15 mouse cellular contexts compared by ENCODE assay signal in the genomic region with DNA sequence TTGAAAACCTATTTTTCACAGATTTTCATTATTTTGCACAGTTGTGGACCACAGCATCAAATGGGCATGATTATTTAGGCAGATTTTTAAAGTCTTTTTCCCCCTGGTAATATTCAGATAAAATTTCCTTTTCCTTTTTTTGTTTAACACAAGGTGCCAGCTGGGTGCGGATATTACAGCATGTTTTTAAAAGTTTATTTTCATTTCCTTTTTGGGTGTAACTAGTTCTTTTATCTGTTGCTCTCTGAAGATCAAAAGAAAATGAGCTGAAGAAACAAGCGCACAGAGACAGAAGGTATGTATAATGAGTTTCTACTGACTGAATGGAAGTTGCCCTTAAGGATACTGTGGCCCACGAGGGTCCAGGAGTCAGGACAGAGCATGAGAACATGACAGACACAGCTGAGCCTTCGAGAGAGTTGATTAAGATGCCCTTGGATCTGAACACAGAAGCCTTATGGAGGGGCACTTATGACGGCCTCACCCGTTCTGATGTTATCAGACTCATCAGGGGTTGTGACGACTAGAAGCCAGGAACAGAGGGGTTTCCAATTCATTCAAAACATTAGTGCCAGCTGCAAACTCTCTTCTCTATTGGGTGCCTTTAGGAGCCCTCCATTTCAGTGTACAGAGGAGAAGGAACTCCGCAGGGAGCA. TPM values are rescaled to one million over a fixed set of nuclear protein-coding genes. Genes with fewer than 3 reads are reported as not detected.
DNase-seq lines count a peak whose midpoint lies in the region; ATAC-seq and TF ChIP-seq lines count a peak whose summit lies in the region.
"Had no signal": no experiment of that assay in that cellular context is flagged by ENCODE, and none has a peak within 500 bp of the region (broad histone marks: within the 10 kb centered on the region; RNA-seq: fewer than 3 reads in every experiment).

No protein-coding gene starts in this region.

- H3K9ac ChIP-seq in lung, embryonic 15.5 days: no peak overlapping the region
- no peak overlapping the region for H3K9ac ChIP-seq in intestine, postnatal 0 days (ENCODE audit: low read depth, low read length)

- H3K4me1 ChIP-seq in lung, embryonic 15.5 days: peaks cover 15% of the 10 kb centered on the region
- peaks cover 6% of the 10 kb centered on the region; the same call in 1 of the 2 replicates for H3K4me1 ChIP-seq in lung, adult 2 months (ENCODE audit: control insufficient read depth, insufficient read depth, low read length)
- H3K4me1 ChIP-seq in intestine, postnatal 0 days (replicated peaks; ENCODE audit: control insufficient read depth, insufficient read depth, low read length): no peaks in the 10 kb centered on the region

- TF ChIP-seq CTCF in lung, adult 2 months (IDR thresholded peaks at IDR 0.05; ENCODE audit: insufficient read depth, low read length): no peak
- no peak for TF ChIP-seq CTCF in intestine, postnatal 0 days (IDR thresholded peaks at IDR 0.05; ENCODE audit: low read depth)

- DNase-seq in heart, adult 11 months: peak; percentile 71
- no peak for DNase-seq in heart, postnatal 14 days
- DNase-seq in lung, adult 2 months: no peak
- DNase-seq in naive thymus-derived CD4-positive, alpha-beta T cell, adult 2 months (ENCODE audit: low read depth): peak; percentile 90
- no peak for DNase-seq in adrenal gland, postnatal 4 days (ENCODE audit: low spot score in 2 of 2)
- DNase-seq: kidney, adult 8-10 months; liver; spleen, adult 18-20 months had no signal

- H3K27ac ChIP-seq in lung, embryonic 15.5 days: peak overlapping the region; percentile 76
- H3K27ac ChIP-seq in intestine, postnatal 0 days (ENCODE audit: low read depth, low read length): no peak overlapping the region

- WGBS in lung, embryonic 15.5 days: 47% methylated on average over 8 of the region's 8 CpGs
- 47% methylated on average over 8 of the region's 8 CpGs for WGBS in lung, adult 2 months
- WGBS in intestine, postnatal 0 days: 68% methylated on average over 8 of the region's 8 CpGs

- no peaks in the 10 kb centered on the region for H3K27me3 ChIP-seq in lung, embryonic 15.5 days
- no peaks in the 10 kb centered on the region for H3K27me3 ChIP-seq in intestine, postnatal 0 days (replicated peaks; ENCODE audit: control insufficient read depth, insufficient read depth, low read length)

- H3K4me2 ChIP-seq in lung, embryonic 15.5 days: no peak overlapping the region
- no peak overlapping the region for H3K4me2 ChIP-seq in intestine, postnatal 0 days (replicated peaks; ENCODE audit: low read depth)
- H3K4me2 ChIP-seq: heart, embryonic 11.5 days had no signal

- TF ChIP-seq POLR2A in lung, adult 2 months (IDR thresholded peaks at IDR 0.05; ENCODE audit: borderline replicate concordance, extremely low read depth, low read depth, low read length): no peak

- no peaks in the 10 kb centered on the region for H3K36me3 ChIP-seq in lung, embryonic 15.5 days
- H3K36me3 ChIP-seq in intestine, postnatal 0 days (ENCODE audit: control insufficient read depth, insufficient read depth): no peaks in the 10 kb centered on the region

- intact Hi-C loops in heart, postnatal 14 days (cut with DNase I): no loop called here

- no peaks in the 10 kb centered on the region for H3K9me3 ChIP-seq in lung, embryonic 15.5 days
- H3K9me3 ChIP-seq in intestine, postnatal 0 days (ENCODE audit: control insufficient read depth): no peaks in the 10 kb centered on the region

- ATAC-seq in lung, embryonic 15.5 days (ENCODE audit: borderline replicate concordance, extremely low read depth, low FRiP score, low TSS enrichment): no peak
- peak; percentile 59 for ATAC-seq in activated CD4-positive, CD25-positive, alpha-beta regulatory T cell, adult 4 months
- ATAC-seq in intestine, postnatal 0 days: no peak

- H3K4me3 ChIP-seq in lung, embryonic 15.5 days: no peak overlapping the region
- H3K4me3 ChIP-seq in lung, adult 2 months (replicated peaks; ENCODE audit: extremely low read depth, low read depth, low read length): no peak overlapping the region
- no peak overlapping the region for H3K4me3 ChIP-seq in intestine, postnatal 0 days (ENCODE audit: low read depth, low read length)
- H3K4me3 ChIP-seq: erythroblast, embryonic 14.5 days had no signal

RNA-seq across cellular contexts. Expression of gene Dapl1, which starts 14.7 kb away (rescaled TPM):
- total RNA-seq in heart, postnatal 14 days (2021): not detected
- polyA plus RNA-seq in lung, embryonic 15.5 days (2015; fragmentation: Nextera tagmentation; extraction: Ambion mirVana): 4.3 and 4.6 TPM in 2 replicates
- 0.25 and 2.7 TPM in 2 replicates for polyA plus RNA-seq in lung, adult 2 months (2012; rRNA removed)
- 10 to 100 TPM; 11.2 to 20.6 TPM for polyA plus RNA-seq in activated CD4-positive, CD25-positive, alpha-beta regulatory T cell, adult 4 months (2017; shearing (Covaris generic))
- total RNA-seq in adrenal gland, postnatal 4 days (2021): not detected
- polyA plus RNA-seq in intestine, postnatal 0 days (2015; fragmentation: Nextera tagmentation; extraction: Ambion mirVana): 2.0 and 3.0 TPM in 2 replicates
- total RNA-seq: adrenal gland, adult 18-20 months; megakaryocyte progenitor cell, adult 5-6 weeks had no signal
- polyA plus RNA-seq: erythroblast, embryonic 14.5 days had no signal

Comparison
In these comparisons a context has a peak if more than half of its experiments do, and no peak if none do; other contexts are left out.
1. DNase-seq: peak in heart, adult 11 months (single experiment) and naive thymus-derived CD4-positive, alpha-beta T cell, adult 2 months (single experiment); none in heart, postnatal 14 days (0 of 2), lung, adult 2 months (single experiment) and adrenal gland, postnatal 4 days (0 of 2).